Mouse (Mus musculus) thymus, adult 2 months (tissue): ENCODE measurements around the gene Atf3.

Experiments
- CTCF ChIP-seq: fragments of 200-500 bp; IDR thresholded peaks from 2 replicates; pipeline ENCODE4 v1.5.1; 2012; ENCODE audit warnings: mild to moderate bottlenecking, control low read depth, low read length, moderate library complexity, borderline replicate concordance; ENCODE audit not compliant: control insufficient read depth, poor library complexity, insufficient read depth; ENCODE audit errors: extremely low read depth
- POLR2A ChIP-seq: fragments of 200-500 bp; IDR thresholded peaks from 2 replicates; pipeline ENCODE4 v1.6.1; 2012; ENCODE audit warnings: mild to moderate bottlenecking, low read length, control low read depth, moderate library complexity; ENCODE audit not compliant: control insufficient read depth, poor library complexity, insufficient read depth; ENCODE audit errors: extremely low read depth

- TF ChIP-seq CTCF (no peak), POLR2A (no peak)
Measured at GRCm38 (mm10) chr1:191239602-191240001, 21.8 kb upstream of the Atf3 start.
